Mouse (Mus musculus) heart, embryonic 13.5 days (tissue): ENCODE measurements at regions not wholly inside any gene's neighbourhood (a gene's known extent, or its start where the extent isn't known, plus 50 kb on each side); places are given as distances from the start of the nearest gene placed in this dataset.
"Not testable (repeated sequence)": the region's sequence is repeated elsewhere in the genome, so short reads cannot be mapped to it uniquely, and the experiment has no call there.

Experiments used
- ATAC-seq: fragments of 200-750 bp; cut with Nextera tagmentation; 2 replicates; pipeline ENCODE4 v1.8.0; 2017; ENCODE audit warnings: moderate TSS enrichment; ENCODE audit not compliant: insufficient number of reproducible peaks, low FRiP score, low TSS enrichment; ENCODE audit errors: extremely low read depth
- H3K27ac ChIP-seq: fragments of 300-500 bp; sonication (generic); replicated peaks from 2 replicates; pipeline ENCODE4 v1.5.1; 2015; ENCODE audit warnings: moderate library complexity, mild to moderate bottlenecking, inconsistent platforms
- H3K27me3 ChIP-seq: fragments of 300-500 bp; sonication (generic); replicated peaks from 2 replicates; pipeline ENCODE4 v1.6.1; 2015; ENCODE audit warnings: mild to moderate bottlenecking, inconsistent platforms
- H3K36me3 ChIP-seq: fragments of 300-500 bp; sonication (generic); 2 replicates; pipeline ENCODE4 v1.6.1; 2015; ENCODE audit warnings: mild to moderate bottlenecking, inconsistent platforms
- H3K4me1 ChIP-seq: fragments of 300-500 bp; sonication (generic); 2 replicates; pipeline ENCODE4 v1.6.1; 2015; ENCODE audit warnings: inconsistent platforms
- H3K4me2 ChIP-seq: fragments of 300-500 bp; sonication (generic); 2 replicates; pipeline ENCODE4 v1.6.1; 2015; ENCODE audit warnings: inconsistent platforms, mild to moderate bottlenecking, moderate library complexity
- H3K4me3 ChIP-seq: fragments of 300-500 bp; sonication (generic); 2 replicates; pipeline ENCODE4 v1.5.1; 2015; ENCODE audit warnings: moderate library complexity, mild to moderate bottlenecking, inconsistent platforms
- H3K9ac ChIP-seq: fragments of 300-500 bp; sonication (generic); 2 replicates; pipeline ENCODE4 v1.6.1; 2015; ENCODE audit warnings: inconsistent platforms, mild to moderate bottlenecking, moderate library complexity
- H3K9me3 ChIP-seq: fragments of 300-500 bp; sonication (generic); 2 replicates; pipeline ENCODE4 v1.6.1; 2016; ENCODE audit warnings: inconsistent platforms
- WGBS: fragments of 180-500 bp; shearing (Covaris S2); methylation state at CpG from one replicate; pipeline ENCODE4 v1.1.7; 2015; ENCODE audit warnings: mixed read lengths; 5-methylcytosine and 5-hydroxymethylcytosine counted together

DNA sequence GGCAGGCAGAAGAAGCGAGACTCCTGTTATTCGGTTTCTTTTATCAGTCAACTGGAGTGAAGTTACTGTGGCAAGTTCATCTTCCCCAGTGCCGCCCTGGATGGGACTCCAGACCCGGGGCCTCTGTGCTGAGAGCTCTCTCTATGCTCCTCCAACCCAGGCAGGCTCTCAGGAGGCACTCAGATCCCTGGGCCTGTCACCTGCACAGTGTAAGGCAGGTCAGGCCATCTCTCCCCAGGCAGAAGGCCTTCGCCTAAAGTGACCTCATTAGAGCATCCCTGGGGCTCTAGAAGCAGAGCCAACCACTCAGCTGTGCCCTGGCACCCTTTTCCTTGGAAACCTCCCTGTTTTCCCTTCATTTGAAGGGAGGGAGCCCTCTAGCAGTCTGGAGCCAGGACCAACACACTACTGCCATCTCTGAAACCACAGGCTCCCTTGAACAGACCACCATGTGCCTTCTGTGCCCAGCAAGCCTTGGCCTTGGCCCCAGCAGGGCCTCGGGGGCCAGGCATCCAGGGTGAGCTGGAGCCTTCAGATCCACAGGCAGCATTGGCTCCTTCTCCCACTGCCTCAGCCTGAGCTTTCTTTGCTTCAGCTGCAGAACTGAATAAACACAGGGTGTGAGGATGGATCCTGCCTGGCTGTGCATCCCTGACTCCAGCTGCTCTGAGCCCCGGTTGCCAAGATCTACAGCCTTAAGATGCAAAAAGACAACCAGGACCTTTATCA lies 259.3 kb downstream of the Prex1 start:
- not testable (repeated sequence) for ATAC-seq, H3K9me3 ChIP-seq, H3K9ac ChIP-seq, H3K4me2 ChIP-seq, H3K27ac ChIP-seq, H3K36me3 ChIP-seq, H3K27me3 ChIP-seq, H3K4me3 ChIP-seq
- H3K4me1 ChIP-seq, result peaks cover 27% of the 10 kb centered on the region
- WGBS, result 63% methylated on average over 2 of the region's 7 CpGs

DNA sequence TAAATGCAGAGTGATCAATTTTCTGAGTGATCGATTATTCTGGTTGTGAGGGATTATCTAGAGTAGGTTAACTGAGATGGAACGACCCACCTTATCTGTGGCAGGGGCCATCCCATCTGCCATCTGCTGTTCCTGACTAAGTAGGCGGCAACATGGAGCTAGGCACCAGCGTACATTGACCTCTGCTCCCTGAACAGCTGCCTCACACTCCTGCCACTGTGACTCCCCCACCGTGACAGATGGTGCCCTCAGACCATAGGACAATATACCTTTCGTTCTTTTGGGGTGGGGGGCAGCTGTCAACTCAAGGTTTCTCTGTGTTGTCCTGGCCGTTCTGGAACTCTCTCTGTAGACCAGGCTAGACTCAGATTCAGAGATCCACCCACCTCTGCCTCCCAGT lies 262.7 kb downstream of the Prex1 start:
- Histone ChIP-seq H3K9me3 (no peaks in the 10 kb centered on the region), H3K4me2 (no peak overlapping the region), H3K36me3 (no peaks in the 10 kb centered on the region), H3K27me3 (no peaks in the 10 kb centered on the region), H3K4me1 (peaks cover 46% of the 10 kb centered on the region), H3K4me3 (no peak overlapping the region), H3K9ac (no peak overlapping the region), H3K27ac (no peak overlapping the region)
- 78% methylated on average over 7 of the region's 7 CpGs for WGBS
- no peak for ATAC-seq

DNA sequence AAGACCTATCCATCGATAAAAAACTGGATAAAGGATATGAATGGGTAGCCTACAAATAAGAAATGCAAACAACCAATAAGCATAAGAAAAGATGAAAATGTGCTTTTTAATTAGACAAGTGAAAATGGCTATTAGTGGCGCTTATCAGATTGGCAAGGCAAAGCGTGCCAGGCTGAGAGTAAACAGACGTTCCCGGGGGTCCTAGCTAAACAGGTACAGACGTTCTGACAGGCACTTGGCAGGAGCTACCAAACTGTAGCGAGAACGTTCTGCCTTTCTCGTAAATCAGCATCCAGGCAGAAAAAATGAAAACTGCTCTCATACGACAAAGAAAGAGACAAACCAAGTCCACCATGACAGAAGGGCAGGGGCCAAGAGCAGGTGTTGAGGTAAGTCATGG lies 263.3 kb downstream of the Prex1 start:
- Histone ChIP-seq H3K27me3 (no peaks in the 10 kb centered on the region), H3K4me3 (no peak overlapping the region), H3K27ac (no peak overlapping the region), H3K36me3 (no peaks in the 10 kb centered on the region), H3K9me3 (no peaks in the 10 kb centered on the region), H3K9ac (no peak overlapping the region), H3K4me1 (peaks cover 51% of the 10 kb centered on the region), H3K4me2 (no peak overlapping the region)
- no peak for ATAC-seq
- WGBS, result 48% methylated on average over 10 of the region's 10 CpGs

- whole genome bisulfite sequencing, result 37% methylated on average over 13 of the region's 13 CpGs
- no peaks in the 10 kb centered on the region for H3K27me3 ChIP-seq
- no peak for ATAC-seq
- peaks cover 57% of the 10 kb centered on the region for H3K4me1 ChIP-seq
- H3K9ac ChIP-seq, result no peak overlapping the region
- H3K4me2 ChIP-seq, result no peak overlapping the region; the same call in 1 of the 2 replicates
- no peaks in the 10 kb centered on the region for H3K9me3 ChIP-seq
- peak overlapping the region; percentile 64 for H3K27ac ChIP-seq
- no peak overlapping the region for H3K4me3 ChIP-seq
- H3K36me3 ChIP-seq, result no peaks in the 10 kb centered on the region
Measured at GRCm38 (mm10) chr2:166448724-166449123, 264.9 kb downstream of the Prex1 start.

DNA sequence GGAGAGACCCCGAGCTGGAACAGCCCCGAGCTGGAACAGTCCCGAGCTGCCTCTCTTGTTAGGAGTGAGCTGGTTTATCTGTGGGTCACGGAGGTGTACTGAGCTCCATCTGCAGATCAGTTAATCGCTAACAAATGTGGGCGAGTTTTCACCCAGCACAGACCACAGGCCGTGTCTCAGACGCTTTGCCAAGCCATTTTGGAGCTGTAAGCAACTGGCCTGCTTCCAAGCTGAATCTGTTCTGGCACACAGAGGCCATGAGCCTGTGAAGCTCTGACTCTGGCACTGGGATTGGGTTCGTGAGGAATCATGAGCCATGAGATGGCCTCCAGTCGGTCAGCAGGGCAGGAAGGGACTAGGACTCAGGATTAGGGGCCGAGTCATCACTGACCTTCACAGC lies 265.5 kb downstream of the Prex1 start:
- Histone ChIP-seq H3K4me3 (no peak overlapping the region), H3K4me1 (peaks cover 57% of the 10 kb centered on the region), H3K4me2 (no peak overlapping the region; the same call in 1 of the 2 replicates), H3K9ac (0 out of 2 replicates have a peak overlapping the region, but pooled peaks have one; percentile 41), H3K36me3 (no peaks in the 10 kb centered on the region), H3K9me3 (no peaks in the 10 kb centered on the region), H3K27ac (peak overlapping the region; percentile 64), H3K27me3 (no peaks in the 10 kb centered on the region)
- ATAC-seq, result no peak
- 34% methylated on average over 11 of the region's 11 CpGs for WGBS

DNA sequence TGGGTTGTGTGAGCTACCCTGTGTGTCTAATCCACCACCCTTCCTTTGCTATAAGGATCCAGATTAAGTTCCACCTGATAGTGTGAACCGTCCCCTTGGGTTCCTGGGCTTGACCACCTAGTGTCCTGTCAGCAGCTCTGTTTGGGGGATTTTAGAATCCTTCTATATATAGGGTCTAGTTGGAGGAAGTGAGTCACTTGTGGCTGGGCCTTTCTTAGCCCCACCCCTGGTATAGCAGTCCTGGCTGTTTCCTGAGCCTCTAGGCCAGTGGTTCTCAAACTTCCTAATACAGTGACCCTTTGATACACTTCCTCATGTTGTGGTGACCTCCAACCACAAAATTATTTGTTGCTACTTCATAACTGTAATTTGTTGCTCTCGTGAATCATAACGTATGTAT lies 267.1 kb downstream of the Prex1 start:
- H3K4me2 ChIP-seq, result no peak overlapping the region
- WGBS, result 55% methylated on average over 3 of the region's 3 CpGs
- no peaks in the 10 kb centered on the region for H3K27me3 ChIP-seq
- peaks cover 67% of the 10 kb centered on the region for H3K4me1 ChIP-seq
- H3K36me3 ChIP-seq, result no peaks in the 10 kb centered on the region
- ATAC-seq, result no peak
- H3K9me3 ChIP-seq, result no peaks in the 10 kb centered on the region
- H3K9ac ChIP-seq, result no peak overlapping the region
- peak overlapping the region; percentile 36; the same call in 1 of the 2 replicates for H3K27ac ChIP-seq
- H3K4me3 ChIP-seq, result no peak overlapping the region

DNA sequence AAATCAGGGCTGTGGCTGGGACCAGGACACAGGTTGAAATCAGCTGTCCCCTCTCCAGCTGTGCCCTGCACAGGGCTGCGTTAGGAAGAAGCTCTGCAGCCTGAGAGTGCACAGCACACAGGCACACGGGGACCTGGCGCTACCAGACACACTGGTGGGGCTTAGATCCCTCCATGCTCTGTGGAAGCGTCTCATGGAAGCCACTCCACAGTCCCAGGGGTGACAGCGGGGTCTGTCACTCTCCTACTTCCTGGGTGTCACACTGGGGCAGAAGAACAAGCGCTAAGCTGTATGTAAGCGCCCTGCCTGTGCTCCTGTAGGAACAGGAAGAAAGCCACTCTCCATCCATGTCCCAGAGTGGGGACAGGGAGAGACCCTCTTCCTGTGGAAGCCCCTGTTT lies 267.8 kb downstream of the Prex1 start:
- peaks cover 66% of the 10 kb centered on the region for H3K4me1 ChIP-seq
- H3K9me3 ChIP-seq, H3K36me3 ChIP-seq, H3K4me2 ChIP-seq, ATAC-seq, H3K27me3 ChIP-seq, H3K4me3 ChIP-seq: not testable (repeated sequence)
- H3K9ac ChIP-seq, result 0 out of 2 replicates have a peak overlapping the region, but pooled peaks have one; percentile 24
- peak overlapping the region; percentile 36 for H3K27ac ChIP-seq
- WGBS, result 60% methylated on average over 7 of the region's 7 CpGs

DNA sequence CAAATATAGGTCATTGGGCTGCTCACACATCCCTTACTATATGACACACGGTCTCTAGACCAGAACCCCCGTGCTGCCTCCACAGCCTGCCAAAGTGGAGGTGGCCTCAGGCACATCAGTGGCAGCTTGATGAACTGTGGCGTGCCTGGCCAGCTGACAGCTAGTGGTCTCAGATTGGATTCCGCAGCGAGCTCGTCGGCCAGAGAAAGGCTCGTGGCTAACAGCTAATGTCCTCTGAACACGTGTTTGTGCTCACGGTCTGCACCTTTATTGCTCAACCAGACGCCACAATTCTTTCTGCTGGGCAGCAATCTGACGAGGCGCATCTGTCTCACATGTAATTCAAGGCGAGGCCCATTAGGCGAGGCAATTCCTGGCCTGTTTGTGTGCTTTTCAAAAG lies 270.6 kb downstream of the Prex1 start:
- no peaks in the 10 kb centered on the region for H3K9me3 ChIP-seq
- WGBS, result 49% methylated on average over 15 of the region's 15 CpGs
- no peak overlapping the region for H3K27ac ChIP-seq
- no peaks in the 10 kb centered on the region for H3K36me3 ChIP-seq
- no peak overlapping the region for H3K4me2 ChIP-seq
- H3K27me3 ChIP-seq, result no peaks in the 10 kb centered on the region
- ATAC-seq, result no peak
- peaks cover 39% of the 10 kb centered on the region for H3K4me1 ChIP-seq
- 0 out of 2 replicates have a peak overlapping the region, but pooled peaks have one; percentile 6 for H3K9ac ChIP-seq
- no peak overlapping the region for H3K4me3 ChIP-seq

- ATAC-seq, result no peak
- no peaks in the 10 kb centered on the region for H3K36me3 ChIP-seq
- no peak overlapping the region for H3K4me2 ChIP-seq
- H3K9ac ChIP-seq, result no peak overlapping the region
- no peaks in the 10 kb centered on the region for H3K27me3 ChIP-seq
- H3K9me3 ChIP-seq, result no peaks in the 10 kb centered on the region
- peaks cover 20% of the 10 kb centered on the region for H3K4me1 ChIP-seq
- H3K27ac ChIP-seq, result no peak overlapping the region
- WGBS, result 61% methylated on average over 13 of the region's 13 CpGs
- H3K4me3 ChIP-seq, result no peak overlapping the region
Measured at GRCm38 (mm10) chr2:166439847-166440775, 273.5 kb downstream of the Prex1 start.

DNA sequence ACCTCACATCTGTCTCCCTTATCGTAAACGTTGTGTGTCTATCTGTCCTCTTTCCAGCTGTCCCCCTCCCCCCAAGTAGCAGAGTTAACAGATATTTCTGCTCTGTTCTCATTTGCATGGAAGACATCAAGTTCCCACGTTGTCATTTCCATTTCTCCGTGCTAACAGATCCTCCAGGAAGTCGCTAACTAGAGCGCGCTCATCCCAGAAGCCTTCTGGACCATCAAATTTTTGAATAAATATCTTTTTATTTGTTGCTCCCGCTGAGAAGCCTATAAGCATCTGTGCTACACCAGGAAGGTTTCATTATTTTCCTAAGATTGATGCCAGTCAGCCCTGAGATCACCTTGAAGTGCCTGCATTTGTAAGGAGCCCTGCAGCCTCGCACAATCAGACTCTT lies 275.4 kb downstream of the Prex1 start:
- Histone ChIP-seq H3K4me3 (no peak overlapping the region), H3K27me3 (no peaks in the 10 kb centered on the region), H3K4me2 (no peak overlapping the region), H3K36me3 (no peaks in the 10 kb centered on the region), H3K9me3 (no peaks in the 10 kb centered on the region), H3K9ac (no peak overlapping the region), H3K4me1 (peaks cover 37% of the 10 kb centered on the region), H3K27ac (no peak overlapping the region)
- 78% methylated on average over 9 of the region's 9 CpGs for WGBS
- ATAC-seq, result no peak

DNA sequence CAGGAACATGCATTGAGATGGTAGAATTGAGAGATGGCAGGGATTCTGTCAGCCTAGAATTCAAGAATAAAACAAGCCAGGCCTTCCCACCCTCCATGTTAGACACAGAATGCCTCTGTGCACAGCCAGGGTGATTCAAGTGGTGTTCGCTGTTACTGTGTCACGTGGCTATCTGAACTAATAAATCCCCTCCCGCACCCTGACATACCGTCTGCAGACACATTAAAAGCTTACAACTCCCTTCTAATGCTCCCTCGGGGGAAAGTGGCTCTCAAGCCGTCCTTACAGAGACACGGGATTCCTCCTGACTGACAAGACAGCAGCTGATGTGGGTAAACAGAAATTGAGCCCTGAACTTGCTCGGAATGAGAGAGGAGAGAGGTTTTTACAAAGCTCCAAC lies 279.1 kb downstream of the Prex1 start:
- Histone ChIP-seq H3K4me2 (no peak overlapping the region), H3K27me3 (no peaks in the 10 kb centered on the region), H3K4me3 (no peak overlapping the region), H3K9me3 (no peaks in the 10 kb centered on the region), H3K36me3 (no peaks in the 10 kb centered on the region), H3K9ac (peak overlapping the region; percentile 8; the same call in 1 of the 2 replicates), H3K27ac (peak overlapping the region; percentile 49), H3K4me1 (peaks cover 52% of the 10 kb centered on the region)
- WGBS, result 34% methylated on average over 8 of the region's 8 CpGs
- ATAC-seq, result no peak
